Mouse (Mus musculus): Measurements from ENCODE around the gene 2010003K11Rik.

DNA sequence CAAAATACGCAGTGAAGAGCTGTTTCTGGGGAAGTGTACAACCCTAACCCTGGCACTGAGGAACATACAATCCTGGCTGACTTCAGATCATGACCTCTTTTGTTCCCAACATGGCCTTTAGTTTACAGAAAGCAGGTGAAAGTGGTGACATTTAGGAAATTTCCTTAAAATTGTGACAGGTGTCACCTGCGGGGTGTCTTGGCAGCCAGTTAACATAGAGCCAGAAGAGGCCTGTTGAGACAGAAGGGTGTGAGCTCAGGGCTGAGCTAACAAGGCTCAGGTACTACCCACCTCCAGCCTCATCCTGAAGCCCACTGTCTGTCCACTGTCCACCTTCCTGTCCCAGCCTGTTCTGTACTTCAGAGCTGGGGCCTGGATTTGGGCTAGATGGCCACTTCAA lies 18.3 kb downstream of the 2010003K11Rik start:
- TF ChIP-seq CEBPB (IDR thresholded peaks at IDR 0.05; ENCODE audit: low read depth) (no peak), CTCF (IDR thresholded peaks at IDR 0.05; ENCODE audit: control insufficient read depth, insufficient read depth, insufficient read length) (no peak), MYOG (IDR thresholded peaks at IDR 0.05; ENCODE audit: control insufficient read depth, extremely low read depth, insufficient read length) (no peak)
